Mouse (Mus musculus): ENCODE measurements around the gene Tex21. TPM values are rescaled to one million over a fixed set of nuclear protein-coding genes. Genes with fewer than 3 reads are reported as not detected.

The Tex21 gene
- total RNA-seq (2021) = not detected

- intact Hi-C loops (cut with DNase I) = no loop called here
- DNase-seq (ENCODE audit: extremely low spot score in 1 of 2, low spot score in 2 of 2) = no peak
Measured at GRCm38 (mm10) chr12:76246646-76247045, at the start of gene Tex21. Tex21 (minus strand) TSS chr12:76246746.

DNA sequence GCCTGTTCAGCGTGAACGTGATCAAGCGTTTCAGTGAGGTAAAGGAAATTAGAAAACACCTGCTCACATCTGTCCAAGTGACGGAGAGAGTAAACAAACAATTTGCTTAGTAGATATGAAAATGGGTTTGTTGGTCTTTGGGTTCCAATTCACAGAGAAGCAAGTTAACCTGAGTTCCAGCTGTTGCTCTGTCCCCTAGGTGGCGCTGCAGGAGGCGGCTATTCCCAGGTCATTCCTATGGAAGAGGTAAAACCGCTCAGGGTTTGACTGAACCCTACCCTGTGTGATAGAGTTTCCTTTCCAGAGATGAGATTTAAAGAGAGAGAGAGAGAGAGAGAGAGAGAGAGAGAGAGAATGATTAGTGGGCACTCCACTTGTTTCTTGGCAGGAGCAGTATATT lies 46.6 kb upstream of the Tex21 start:
- DNase-seq (ENCODE audit: extremely low spot score in 1 of 2, low spot score in 2 of 2) = peak in 1 of 2 experiments; percentile 68
- intact Hi-C loops (cut with DNase I) = no loop called here

DNA sequence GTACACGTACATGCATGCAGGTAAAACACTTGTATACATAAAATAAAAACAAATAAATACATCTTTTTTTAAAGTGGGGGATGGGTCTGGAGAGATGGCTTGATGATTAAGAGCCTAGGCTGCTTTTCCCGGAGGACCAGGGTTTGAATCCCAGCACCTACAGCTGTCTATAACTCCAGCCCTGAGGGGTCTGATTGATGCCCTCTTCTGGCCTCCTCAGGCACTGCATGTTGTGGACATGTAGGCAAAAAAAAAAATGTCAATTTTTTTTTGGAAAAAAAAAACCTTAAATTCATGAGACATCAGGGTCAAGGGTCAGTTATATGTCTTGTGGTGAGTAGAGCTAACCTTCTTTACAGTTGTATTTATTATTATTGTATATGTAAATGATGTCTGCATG lies 43.7 kb upstream of the Tex21 start:
- no peak for DNase-seq (ENCODE audit: extremely low spot score in 1 of 2, low spot score in 2 of 2)
- intact Hi-C loops (cut with DNase I) = no loop called here

DNA sequence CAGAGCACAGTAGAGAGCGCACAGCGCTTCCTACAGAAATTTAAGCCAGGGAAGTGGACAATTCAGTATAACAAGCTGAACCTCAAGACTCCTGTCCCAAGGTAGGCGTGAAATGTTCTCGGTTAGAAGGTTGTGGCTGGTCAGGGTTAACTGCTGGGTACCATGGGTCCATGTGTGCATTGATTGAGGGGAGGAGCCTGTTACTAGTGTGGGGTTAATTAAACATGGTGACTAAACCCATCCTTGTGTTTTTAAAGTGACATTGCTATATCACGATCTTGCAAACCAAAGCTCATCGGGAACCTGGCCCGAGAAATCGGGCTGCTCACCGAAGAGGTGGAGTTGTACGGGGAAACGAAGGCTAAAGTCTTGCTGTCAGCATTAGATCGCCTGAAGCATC lies 42.9 kb upstream of the Tex21 start:
- DNase-seq (ENCODE audit: extremely low spot score in 1 of 2, low spot score in 2 of 2) = no peak
- intact Hi-C loops (cut with DNase I) = no loop called here

- intact Hi-C loops (cut with DNase I) = no loop called here
- DNase-seq (ENCODE audit: extremely low spot score in 1 of 2, low spot score in 2 of 2) = no peak
Measured at GRCm38 (mm10) chr12:76288494-76288893, 41.9 kb upstream of the Tex21 start.

- intact Hi-C loops (cut with DNase I) = no loop called here
- DNase-seq (ENCODE audit: extremely low spot score in 1 of 2, low spot score in 2 of 2) = peak in 1 of 2 experiments; percentile 28
Measured at GRCm38 (mm10) chr12:76287986-76288385, 41.4 kb upstream of the Tex21 start.

GRCm38 (mm10) chr12:76285418-76285817 lies 38.9 kb upstream of the Tex21 start:
- no peak for DNase-seq (ENCODE audit: extremely low spot score in 1 of 2, low spot score in 2 of 2)
- intact Hi-C loops (cut with DNase I) = no loop called here

DNA sequence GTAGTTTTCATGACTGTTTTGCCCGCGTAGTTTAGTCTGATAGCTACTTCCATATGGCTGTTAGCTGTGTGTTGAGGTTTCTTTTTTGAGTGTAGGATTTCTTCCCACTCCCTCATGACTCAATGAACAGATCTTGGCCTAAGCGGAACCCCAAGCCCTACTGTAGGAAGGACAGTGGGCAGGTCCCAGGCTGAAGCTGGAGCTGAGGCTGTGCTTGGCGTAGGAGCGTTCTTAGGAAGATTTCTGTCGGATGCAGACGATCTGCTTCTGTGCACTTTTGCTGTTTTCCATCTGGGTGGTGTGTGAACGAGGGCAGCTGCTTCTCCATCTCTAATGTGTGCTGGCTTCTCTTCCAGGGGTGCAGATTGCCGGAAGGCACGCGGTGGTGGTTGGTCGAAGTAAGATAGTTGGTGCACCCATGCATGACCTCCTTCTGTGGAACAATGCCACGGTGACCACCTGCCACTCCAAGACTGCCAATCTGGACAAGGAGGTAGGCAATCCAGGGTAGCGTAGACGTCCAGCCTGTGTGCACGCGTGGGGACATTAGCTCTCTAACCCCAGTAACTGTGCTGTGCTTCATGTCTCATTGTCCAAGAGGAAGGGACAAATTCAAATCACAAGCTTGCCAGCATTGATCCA lies 36.1 kb upstream of the Tex21 start:
- no peak for DNase-seq (ENCODE audit: extremely low spot score in 1 of 2, low spot score in 2 of 2)
- intact Hi-C loops (cut with DNase I) = no loop called here

DNA sequence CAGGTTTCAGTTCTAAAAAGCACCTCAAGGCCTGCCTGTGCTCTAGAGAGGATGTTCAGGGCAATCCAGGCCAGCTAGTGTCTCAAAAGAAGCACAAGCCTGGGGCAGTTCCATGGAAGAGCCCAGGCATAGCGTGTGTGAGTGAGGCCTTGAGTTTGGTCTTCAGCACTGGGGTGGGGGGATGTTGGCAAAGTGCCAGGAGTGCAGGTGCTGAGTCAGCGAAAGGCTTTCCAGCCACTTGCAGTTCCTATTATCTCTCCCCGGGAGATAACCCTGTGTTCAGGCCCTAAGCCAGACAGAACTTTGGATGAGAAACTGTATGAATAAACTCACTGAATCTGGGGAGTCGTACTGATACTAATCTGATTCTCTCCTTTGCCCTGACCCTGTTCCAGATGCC lies 35.6 kb upstream of the Tex21 start:
- no peak for DNase-seq (ENCODE audit: extremely low spot score in 1 of 2, low spot score in 2 of 2)
- intact Hi-C loops (cut with DNase I) = no loop called here

DNA sequence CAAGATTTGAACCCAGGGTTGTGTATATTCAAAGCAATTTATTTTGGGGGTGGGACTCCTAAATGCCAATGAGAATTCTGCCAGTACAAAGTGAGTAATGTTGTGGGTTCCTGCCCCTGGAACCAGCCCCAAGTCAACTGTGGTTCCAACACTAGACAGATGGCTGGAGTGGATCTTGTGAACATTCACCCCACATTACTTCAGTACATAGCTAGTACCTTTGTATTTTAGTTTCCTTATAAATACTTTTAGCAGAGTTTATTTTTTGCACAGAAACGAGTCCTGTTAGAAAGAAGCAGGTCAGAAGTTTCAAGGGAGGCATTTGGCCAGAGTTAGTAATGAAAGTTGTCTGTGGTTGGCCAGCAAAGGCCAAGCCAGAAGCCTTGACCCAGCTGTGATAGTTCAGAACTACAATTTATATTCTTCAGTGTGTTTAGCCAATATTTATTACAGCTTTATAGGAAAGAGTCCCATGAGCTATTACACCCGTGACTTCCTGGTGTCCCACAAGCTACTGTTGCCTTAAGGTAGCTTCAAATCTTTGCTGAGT lies 34.6 kb upstream of the Tex21 start:
- no peak for DNase-seq (ENCODE audit: extremely low spot score in 1 of 2, low spot score in 2 of 2)
- intact Hi-C loops (cut with DNase I) = no loop called here

DNA sequence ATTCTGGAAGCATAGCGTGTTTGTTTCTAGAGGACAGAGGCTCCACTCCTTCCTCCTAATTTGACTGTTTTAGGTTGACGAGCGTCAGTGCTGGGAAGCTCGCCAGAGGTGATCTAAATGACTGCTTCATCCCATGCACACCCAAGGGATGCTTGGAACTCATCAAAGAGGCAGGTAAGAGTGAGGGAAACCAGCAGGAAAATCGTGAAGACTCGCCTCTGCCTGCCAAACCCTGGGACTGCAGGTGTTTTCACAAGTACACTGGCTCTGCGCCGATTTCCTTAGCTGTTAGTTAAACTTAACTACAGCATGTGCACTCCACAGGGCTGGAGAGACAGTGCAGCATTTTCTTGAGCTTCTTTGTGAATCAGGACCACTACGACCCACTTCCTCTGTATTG lies 34.0 kb upstream of the Tex21 start:
- intact Hi-C loops (cut with DNase I) = no loop called here
- no peak for DNase-seq (ENCODE audit: extremely low spot score in 1 of 2, low spot score in 2 of 2)

GRCm38 (mm10) chr12:76278209-76278608 lies 31.7 kb upstream of the Tex21 start:
- intact Hi-C loops (cut with DNase I) = no loop called here

DNA sequence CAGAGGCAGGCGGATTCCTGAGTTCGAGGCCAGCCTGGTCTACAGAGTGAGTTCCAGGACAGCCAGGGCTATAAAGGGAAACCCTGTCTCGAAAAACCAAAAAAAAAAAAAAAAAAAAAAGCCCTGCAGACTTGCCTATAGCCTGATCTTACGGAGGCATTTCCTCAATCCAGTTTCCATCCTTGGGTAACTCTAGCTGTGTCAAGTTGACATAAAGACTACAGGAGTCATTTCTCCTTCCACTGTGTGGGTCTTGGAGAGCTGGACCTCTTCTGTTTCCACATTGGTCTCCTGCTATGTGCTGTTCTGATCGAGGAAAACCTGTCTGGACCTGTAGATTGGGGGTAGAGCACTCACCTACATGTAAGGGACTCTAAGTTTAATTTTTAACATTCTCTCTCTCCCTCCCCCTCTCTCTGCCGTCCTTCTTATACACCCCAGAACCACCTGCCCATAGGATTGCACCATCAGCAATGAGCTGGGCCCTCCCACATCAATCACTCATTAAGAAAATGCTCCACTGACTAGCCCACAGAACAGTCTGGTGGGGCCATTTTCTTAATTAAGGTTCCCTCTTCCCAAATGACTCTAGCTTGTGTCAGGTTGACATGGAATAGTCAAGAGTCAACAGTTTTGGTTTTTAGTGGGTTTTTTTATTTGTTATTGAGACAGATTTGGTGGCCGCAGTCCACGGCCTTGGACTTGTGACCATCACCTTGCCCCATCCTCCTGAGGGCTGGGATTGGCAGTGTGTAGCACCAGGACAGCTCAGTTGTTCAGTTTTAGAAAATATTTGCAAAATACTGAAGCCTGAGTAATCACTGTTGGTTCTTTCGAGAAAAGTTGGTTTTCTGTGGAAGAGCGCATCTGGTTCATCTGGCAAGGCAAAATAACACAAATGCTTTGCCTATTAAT lies 26.3 kb upstream of the Tex21 start:
- intact Hi-C loops (cut with DNase I) = no loop called here
- DNase-seq (ENCODE audit: extremely low spot score in 1 of 2, low spot score in 2 of 2) = no peak

More at GRCm38 (mm10) chr12:76278209-76278608, 31.7 kb upstream of the Tex21 start:
- no peak for DNase-seq (ENCODE audit: extremely low spot score in 1 of 2, low spot score in 2 of 2)

DNA sequence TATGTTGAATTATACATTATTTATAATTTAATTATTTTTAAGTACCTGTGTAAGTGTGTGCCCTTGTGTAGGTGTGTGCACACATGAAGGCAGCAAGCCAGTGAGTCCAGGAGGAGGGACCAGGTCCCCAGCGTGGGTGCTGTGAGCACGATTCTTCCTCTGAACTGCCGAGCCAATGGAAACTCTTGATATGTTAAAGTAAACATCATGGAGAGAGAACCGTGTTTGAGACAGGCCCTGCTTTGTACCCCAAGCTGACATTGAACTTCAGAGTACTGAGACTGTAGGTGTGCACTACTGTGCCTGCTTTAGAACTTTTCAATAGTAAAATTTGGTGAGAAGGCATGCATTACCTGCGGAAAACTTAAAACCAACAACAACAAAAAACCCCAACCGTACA lies 25.0 kb upstream of the Tex21 start:
- intact Hi-C loops (cut with DNase I) = no loop called here
- DNase-seq (ENCODE audit: extremely low spot score in 1 of 2, low spot score in 2 of 2) = no peak

- intact Hi-C loops (cut with DNase I) = loop anchor here (5.0 to 10.0 kb wide), 2 partner anchors 68 to 206 kb away; no protein-coding TSS in a partner anchor
- DNase-seq (ENCODE audit: extremely low spot score in 1 of 2, low spot score in 2 of 2) = no peak
Measured at GRCm38 (mm10) chr12:76269196-76269595, 22.6 kb upstream of the Tex21 start.

DNA sequence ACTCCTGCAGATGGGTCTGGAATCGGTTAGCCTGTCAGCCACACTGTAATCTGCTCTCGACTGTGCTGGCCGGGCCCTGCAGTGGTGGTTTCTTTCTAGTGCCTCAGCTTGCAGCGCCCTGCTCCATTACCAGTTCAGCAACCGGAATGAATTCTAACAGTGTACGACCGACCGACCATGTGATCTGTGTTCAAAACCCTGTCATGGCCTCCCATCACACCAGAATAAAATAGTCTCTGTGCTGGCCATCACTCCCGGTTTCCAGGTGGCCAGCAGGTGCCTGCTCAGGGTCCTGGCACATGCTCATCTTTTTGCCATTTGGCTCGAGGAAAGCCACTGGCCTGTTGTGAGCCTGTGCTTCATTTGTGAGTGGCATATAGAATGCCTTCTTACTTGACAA lies 22.1 kb upstream of the Tex21 start:
- DNase-seq (ENCODE audit: extremely low spot score in 1 of 2, low spot score in 2 of 2) = no peak
- intact Hi-C loops (cut with DNase I) = loop anchor here (5.0 to 10.0 kb wide), 2 partner anchors 69 to 206 kb away; no protein-coding TSS in a partner anchor

DNA sequence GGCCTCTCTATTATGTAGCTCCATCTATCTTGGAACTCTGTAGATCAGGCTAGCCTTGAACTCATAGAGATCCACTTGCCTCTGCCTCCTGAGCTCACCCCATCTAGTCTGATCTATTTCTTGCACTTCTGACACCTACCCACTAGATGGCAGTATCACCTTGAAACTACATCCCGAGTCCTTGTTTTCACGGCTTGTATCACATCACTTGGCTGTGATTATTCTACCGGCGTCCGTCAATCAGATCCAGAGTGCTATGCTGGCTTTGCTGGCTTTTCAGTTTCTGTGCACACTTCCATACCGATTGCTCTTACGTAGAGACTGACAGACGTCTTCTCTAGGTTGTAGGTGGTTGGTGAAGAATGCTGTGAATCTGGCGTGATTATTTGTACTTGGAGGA lies 20.3 kb upstream of the Tex21 start:
- DNase-seq (ENCODE audit: extremely low spot score in 1 of 2, low spot score in 2 of 2) = peak in 1 of 2 experiments; percentile 49
- intact Hi-C loops (cut with DNase I) = loop anchor here (5.0 to 10.0 kb wide), 2 partner anchors 70 to 208 kb away; no protein-coding TSS in a partner anchor

DNA sequence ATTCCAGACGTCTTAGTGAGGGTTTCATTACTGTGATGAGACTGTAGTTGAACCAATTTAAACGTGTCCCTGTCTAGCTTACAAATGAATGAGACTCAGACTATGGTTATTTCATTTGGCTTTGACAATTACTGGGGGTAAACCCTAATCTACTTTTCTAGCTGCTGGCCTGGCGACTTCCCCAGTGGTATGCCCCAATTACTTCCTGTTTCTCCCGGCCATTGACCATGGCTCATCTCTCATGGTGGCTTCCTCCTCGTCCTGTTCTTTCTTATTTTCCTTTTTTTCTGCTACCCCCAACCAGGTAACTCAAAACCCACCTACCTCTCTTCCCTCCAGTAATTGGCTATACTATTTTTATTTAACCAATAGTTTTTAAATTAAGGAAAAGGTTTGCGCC lies 18.5 kb upstream of the Tex21 start:
- intact Hi-C loops (cut with DNase I) = loop anchor here (5.0 to 10.0 kb wide), 2 partner anchors 72 to 210 kb away; no protein-coding TSS in a partner anchor
- no peak for DNase-seq (ENCODE audit: extremely low spot score in 1 of 2, low spot score in 2 of 2)

GRCm38 (mm10) chr12:76264325-76264965 lies 17.9 kb upstream of the Tex21 start:
- peak in 1 of 2 experiments; percentile 59 for DNase-seq (ENCODE audit: extremely low spot score in 1 of 2, low spot score in 2 of 2)
- intact Hi-C loops (cut with DNase I) = loop anchor here (10.0 kb wide), 1 partner anchor 210 kb away; no protein-coding TSS in a partner anchor

Data from left cerebral cortex, postnatal 10 days (tissue).